Mouse (Mus musculus) megakaryocyte, embryonic 14.5 days (primary cell): Measurements from ENCODE around the gene Trappc2l.

Experiments used
- FLI1 ChIP-seq: IDR thresholded peaks from 2 replicates; pipeline ENCODE4 v1.6.1; 2012; ENCODE audit warnings: low read length, inconsistent platforms, mixed read lengths
- GATA1 ChIP-seq: IDR thresholded peaks from 3 replicates; pipeline ENCODE4 v1.6.1; 2012; ENCODE audit warnings: mixed read lengths, low read length, inconsistent platforms, borderline replicate concordance

- TF ChIP-seq GATA1 (no peak), FLI1 (no peak)
Measured at GRCm38 (mm10) chr8:122569996-122570395, 41.4 kb upstream of the Trappc2l start.
